Mouse (Mus musculus) heart, postnatal 0 days (tissue): ENCODE results near the gene Hba-x. TPM values are rescaled to one million over a fixed set of nuclear protein-coding genes. Genes with fewer than 3 reads are reported as not detected.

Experiments
- ATAC-seq: fragments of 200-750 bp; cut with Nextera tagmentation; 2 replicates; pipeline ENCODE4 v1.8.0; 2017; ENCODE audit warnings: low read depth, moderate number of reproducible peaks, moderate library complexity; ENCODE audit not compliant: insufficient read depth
- DNase-seq: peaks from one replicate; pipeline ENCODE4 v3.0.0-alpha.2; 2016; ENCODE audit warnings: low spot score
- H3K27ac ChIP-seq: fragments of 300-500 bp; sonication (generic); 2 replicates; pipeline ENCODE4 v1.5.1; 2014; ENCODE audit warnings: low read depth, mild to moderate bottlenecking
- H3K27me3 ChIP-seq: fragments of 300-500 bp; sonication (generic); 2 replicates; pipeline ENCODE4 v1.6.1; 2014; ENCODE audit warnings: low read length, mixed read lengths; ENCODE audit not compliant: control insufficient read depth, insufficient read depth
- H3K36me3 ChIP-seq: fragments of 300-500 bp; sonication (generic); replicated peaks from 2 replicates; pipeline ENCODE4 v1.6.1; 2014; ENCODE audit warnings: low read length, mixed read lengths; ENCODE audit not compliant: control insufficient read depth, insufficient read depth
- H3K4me1 ChIP-seq: fragments of 300-500 bp; sonication (generic); 2 replicates; pipeline ENCODE4 v1.6.1; 2014; ENCODE audit warnings: antibody characterized with exemption; ENCODE audit not compliant: control insufficient read depth, insufficient read depth
- H3K4me2 ChIP-seq: fragments of 300-500 bp; sonication (generic); 2 replicates; pipeline ENCODE4 v1.6.1; 2014; ENCODE audit warnings: low read depth, mild to moderate bottlenecking, low read length, moderate library complexity
- H3K4me3 ChIP-seq: fragments of 300-500 bp; sonication (generic); 2 replicates; pipeline ENCODE4 v1.5.1; 2014; ENCODE audit warnings: low read depth, low read length
- H3K9ac ChIP-seq: fragments of 300-500 bp; sonication (generic); replicated peaks from 2 replicates; pipeline ENCODE4 v1.6.1; 2014; ENCODE audit warnings: low read depth, low read length, mixed read lengths
- H3K9me3 ChIP-seq: fragments of 300-500 bp; sonication (generic); replicated peaks from 2 replicates; pipeline ENCODE4 v1.6.1; 2016; ENCODE audit warnings: low read length; ENCODE audit not compliant: control insufficient read depth
- CTCF ChIP-seq: IDR thresholded peaks from 2 replicates; pipeline ENCODE4 v1.5.1; 2016; ENCODE audit warnings: antibody characterized with exemption, control low read depth, low read depth
- EP300 ChIP-seq: IDR thresholded peaks from 2 replicates; pipeline ENCODE4 v1.6.1; 2016; ENCODE audit warnings: antibody characterized with exemption, low read depth
- WGBS: fragments of 180-500 bp; shearing (Covaris S2); extraction: QIAGEN DNeasy Blood & Tissue Kit; methylation state at CpG from one replicate; pipeline ENCODE4 v1.1.7; 2014; 5-methylcytosine and 5-hydroxymethylcytosine counted together
- polyA plus RNA-seq: library from polyadenylated mRNA; unstranded; fragments of >200 nt; fragmentation: Nextera tagmentation; extraction: Ambion mirVana; gene quantifications from 2 replicates; pipeline ENCODE4 v1.2.1, GENCODE M21; 2015
- total RNA-seq: library from RNA; depleted of rRNA; stranded (reverse); fragments of >200 nt; gene quantifications from 2 replicates; pipeline ENCODE4 v1.2.3, GENCODE M21; 2014; ENCODE audit warnings: low replicate concordance

The Hba-x gene
- total and polyA plus RNA-seq, 2 experiments from 2014 or later = 0.68 TPM; not detected in 1

DNA sequence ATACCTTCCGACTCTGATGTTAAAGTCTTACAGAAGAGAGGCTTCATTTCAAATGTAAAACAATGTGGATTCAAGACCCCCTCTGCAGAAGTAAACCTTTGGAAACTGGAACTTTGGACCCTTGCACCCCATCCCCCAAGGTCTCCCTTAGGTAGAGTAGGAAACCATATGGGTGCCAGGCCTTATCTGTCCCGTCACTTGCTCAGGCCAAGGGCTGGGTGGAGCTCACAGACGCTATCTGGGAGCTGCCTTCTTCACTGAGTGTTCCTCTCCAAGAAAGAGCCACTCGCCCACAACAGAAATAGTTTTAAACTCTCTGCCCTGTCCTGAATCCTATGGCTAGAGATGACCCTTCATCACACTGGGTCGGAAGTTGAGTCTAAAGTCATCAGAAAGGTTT is 7.2 kb upstream of the Hba-x start:
- peaks cover 4% of the 10 kb centered on the region; the same call in 1 of the 2 replicates for H3K4me1 ChIP-seq
- H3K36me3 ChIP-seq = no peaks in the 10 kb centered on the region
- no peak overlapping the region for H3K27ac ChIP-seq
- 50% methylated on average over 5 of the region's 5 CpGs for WGBS
- no peak overlapping the region for H3K9ac ChIP-seq
- no peaks in the 10 kb centered on the region for H3K27me3 ChIP-seq
- no peak for ATAC-seq
- H3K4me3 ChIP-seq = no peak overlapping the region
- TF ChIP-seq CTCF = no peak
- TF ChIP-seq EP300 = no peak
- no peak overlapping the region for H3K4me2 ChIP-seq
- no peak for DNase-seq
- no peaks in the 10 kb centered on the region for H3K9me3 ChIP-seq

GRCm38 (mm10) chr11:32271178-32271577 is 5.0 kb upstream of the Hba-x start:
- no peak overlapping the region for H3K27ac ChIP-seq
- H3K9me3 ChIP-seq = no peaks in the 10 kb centered on the region
- H3K4me2 ChIP-seq = no peak overlapping the region
- TF ChIP-seq EP300 (no peak), CTCF (no peak)
- 42% methylated on average over 4 of the region's 4 CpGs for WGBS
- ATAC-seq (no peak), DNase-seq (no peak)
- 0 out of 2 replicates have a peak, but pooled peaks cover 7% of the 10 kb centered on the region for H3K27me3 ChIP-seq
- H3K9ac ChIP-seq = no peak overlapping the region
- H3K36me3 ChIP-seq = no peaks in the 10 kb centered on the region
- no peak overlapping the region for H3K4me3 ChIP-seq
- H3K4me1 ChIP-seq = peaks cover 4% of the 10 kb centered on the region; the same call in 1 of the 2 replicates

DNA sequence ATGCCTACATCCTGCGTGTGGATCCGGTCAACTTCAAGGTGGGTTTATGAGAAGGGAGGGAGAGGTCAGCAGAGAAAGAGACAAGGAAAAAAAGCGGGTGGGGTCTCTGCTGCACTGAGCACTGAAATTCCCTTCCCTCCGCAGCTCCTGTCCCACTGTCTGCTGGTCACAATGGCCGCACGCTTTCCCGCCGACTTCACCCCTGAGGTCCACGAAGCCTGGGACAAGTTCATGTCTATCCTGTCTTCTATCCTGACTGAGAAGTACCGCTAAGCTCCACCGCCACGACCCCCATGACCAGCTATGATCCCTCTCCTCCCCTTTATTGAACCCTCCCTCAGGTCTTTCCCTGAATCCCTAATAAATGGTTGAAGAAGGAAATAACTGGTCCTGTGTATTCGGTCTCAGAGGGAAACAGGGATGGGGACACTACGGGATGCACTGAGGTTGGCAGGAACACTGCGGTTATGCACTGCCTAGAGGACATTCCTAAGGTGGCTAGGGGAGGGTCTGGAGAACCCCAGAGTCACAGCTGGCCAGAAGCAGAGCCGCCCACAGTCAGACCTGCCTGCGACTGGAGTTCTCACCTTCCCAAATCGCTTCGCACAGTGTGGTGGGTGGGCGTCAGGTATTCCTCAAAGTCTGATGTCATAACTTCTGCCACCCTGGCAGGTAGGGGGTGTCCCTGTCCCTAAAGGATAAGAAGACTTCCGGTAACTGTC is 1.7 kb downstream of the Hba-x start:
- no peak for DNase-seq
- ATAC-seq = no peak
- Histone ChIP-seq H3K4me3 (no peak overlapping the region), H3K9ac (no peak overlapping the region), H3K36me3 (no peaks in the 10 kb centered on the region), H3K27me3 (peaks cover 36% of the 10 kb centered on the region), H3K9me3 (no peaks in the 10 kb centered on the region), H3K27ac (no peak overlapping the region), H3K4me2 (no peak overlapping the region), H3K4me1 (no peaks in the 10 kb centered on the region)
- TF ChIP-seq CTCF = no peak
- TF ChIP-seq EP300 = no peak
- 55% methylated on average over 21 of the region's 21 CpGs for WGBS

DNA sequence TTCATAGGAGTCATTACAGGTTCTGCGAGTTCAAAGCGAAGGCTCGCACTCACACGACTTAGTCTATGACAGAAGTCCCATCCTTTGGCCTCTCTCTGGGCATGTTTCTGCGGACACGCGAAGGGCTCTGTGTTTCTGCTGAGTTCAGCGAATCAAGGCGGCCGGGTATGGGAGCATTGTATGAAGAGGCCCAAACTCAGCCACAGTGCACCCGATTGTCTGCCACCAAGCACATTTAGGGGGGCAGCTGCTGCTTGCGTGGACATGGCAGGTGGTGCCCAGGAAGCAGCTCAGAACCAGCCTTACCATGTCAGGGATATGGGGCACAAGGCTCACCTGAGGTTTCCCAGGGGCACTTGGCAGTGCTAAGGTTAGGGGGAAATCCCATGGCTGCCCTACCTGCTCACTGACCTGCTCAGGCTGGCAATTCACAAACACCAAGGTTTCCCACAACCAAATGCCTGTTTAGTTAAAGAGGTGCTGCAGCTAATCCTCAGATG is 2.3 kb downstream of the Hba-x start:
- Histone ChIP-seq H3K4me3 (no peak overlapping the region), H3K4me1 (no peaks in the 10 kb centered on the region), H3K27ac (no peak overlapping the region), H3K36me3 (no peaks in the 10 kb centered on the region), H3K9ac (no peak overlapping the region), H3K27me3 (peaks cover 36% of the 10 kb centered on the region), H3K4me2 (no peak overlapping the region), H3K9me3 (no peaks in the 10 kb centered on the region)
- no peak for DNase-seq
- ATAC-seq = no peak
- TF ChIP-seq EP300 (no peak), CTCF (no peak)
- 72% methylated on average over 12 of the region's 12 CpGs for WGBS

GRCm38 (mm10) chr11:32280646-32281045 is 4.4 kb downstream of the Hba-x start:
- TF ChIP-seq EP300 (no peak), CTCF (no peak)
- Histone ChIP-seq H3K36me3 (no peaks in the 10 kb centered on the region), H3K9ac (no peak overlapping the region), H3K27ac (no peak overlapping the region), H3K4me1 (no peaks in the 10 kb centered on the region), H3K27me3 (peaks cover 36% of the 10 kb centered on the region), H3K4me2 (no peak overlapping the region), H3K4me3 (no peak overlapping the region), H3K9me3 (no peaks in the 10 kb centered on the region)
- ATAC-seq = no peak
- WGBS = 74% methylated on average over 2 of the region's 2 CpGs
- no peak for DNase-seq
